Mouse (Mus musculus) liver, adult 2 months (tissue): Measurements from ENCODE around the gene Marveld3.

ENCODE experiments used
- CTCF ChIP-seq: fragments of 200-500 bp; IDR thresholded peaks from 2 replicates; pipeline ENCODE4 v1.5.1; 2011; ENCODE audit warnings: low read depth, low read length, control low read depth
- POLR2A ChIP-seq: fragments of 200-500 bp; IDR thresholded peaks from 2 replicates; pipeline ENCODE4 v1.6.1; 2011; ENCODE audit warnings: low read length, control low read depth; ENCODE audit not compliant: insufficient read depth; ENCODE audit errors: extremely low read depth

DNA sequence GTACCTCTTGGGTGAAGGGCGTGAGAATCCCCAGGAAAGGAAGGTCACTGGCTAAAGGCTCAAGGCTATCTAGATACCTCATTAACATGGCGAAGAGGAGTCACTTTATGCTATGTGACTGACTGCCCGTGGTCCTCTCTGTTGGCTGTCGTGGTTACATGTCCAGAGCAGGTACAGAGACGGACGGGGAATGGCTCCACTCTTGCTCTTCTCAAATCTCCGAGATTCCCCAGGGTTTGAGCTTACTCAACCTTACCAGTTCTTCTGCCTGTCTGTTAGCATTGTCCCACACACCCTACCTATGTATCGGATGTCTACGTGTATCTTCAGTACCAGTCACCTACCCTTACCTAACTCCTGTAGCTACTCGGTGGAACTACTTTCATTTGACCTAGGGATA is 38.0 kb upstream of the Marveld3 start:
- TF ChIP-seq POLR2A (no peak), CTCF (no peak)
